Mouse (Mus musculus) frontal cortex, postnatal 10 days (tissue): ENCODE measurements around the gene Dydc2.

ENCODE experiments used
- DNase-seq, 2 experiments: peaks; one replicate each; pipeline ENCODE4 v3.0.0; 2022; ENCODE audit warnings: low spot score in 2 of 2, mixed read lengths in 1 of 2

The Dydc2 gene

GRCm38 (mm10) chr14:41000801-41001200, 68.2 kb downstream of the Dydc2 start:
- DNase-seq: no peak

GRCm38 (mm10) chr14:40999904-41000645, 68.9 kb downstream of the Dydc2 start:
- DNase-seq: no peak
